Mouse (Mus musculus): ENCODE results near the gene Ropn1l.

The Ropn1l gene

DNA sequence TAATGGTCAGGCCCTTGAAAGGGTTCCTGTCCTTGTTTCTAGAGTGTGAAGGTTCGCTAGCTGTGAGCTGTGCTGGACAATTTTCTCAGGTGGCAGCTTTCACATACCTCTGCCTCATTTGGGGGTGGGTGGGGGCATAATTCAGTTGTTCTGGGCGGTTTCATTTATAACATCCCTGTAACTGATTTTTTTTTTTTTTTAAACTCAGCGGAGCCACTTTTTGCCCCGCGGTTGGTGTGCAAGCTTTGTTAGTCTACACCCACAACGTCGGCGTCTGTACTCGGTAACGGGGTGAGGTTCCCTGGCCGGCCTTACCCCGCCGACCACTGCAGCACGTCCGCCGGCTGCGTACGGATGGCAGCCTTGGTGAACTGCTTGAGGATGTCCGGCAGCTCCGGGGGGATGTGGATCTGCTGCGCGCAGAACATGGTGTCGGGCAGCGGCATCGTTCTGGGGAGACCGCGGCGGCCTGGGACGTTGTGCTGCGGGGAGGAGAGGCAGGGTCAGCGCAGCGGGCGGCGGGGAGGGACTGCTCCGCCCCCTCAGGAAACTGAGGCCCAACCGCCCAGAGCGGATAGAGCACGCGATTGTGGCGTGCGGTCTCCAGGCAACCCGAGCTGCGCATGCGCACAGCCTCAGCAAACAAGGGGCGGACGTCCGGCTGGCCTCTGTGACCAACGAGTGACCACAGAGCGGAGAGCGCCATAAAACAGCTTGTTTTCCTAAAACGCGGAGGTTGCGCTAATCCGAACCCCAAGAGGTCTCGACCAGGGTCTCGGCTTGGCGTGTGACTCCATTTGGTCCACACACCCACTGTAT lies at the start of gene Ropn1l:
Gene Ropn1l, minus strand, starts transcription at position 640 of the 819 bp plus-strand sequence.
- DNase-seq, result peak; percentile 57 to 63

DNA sequence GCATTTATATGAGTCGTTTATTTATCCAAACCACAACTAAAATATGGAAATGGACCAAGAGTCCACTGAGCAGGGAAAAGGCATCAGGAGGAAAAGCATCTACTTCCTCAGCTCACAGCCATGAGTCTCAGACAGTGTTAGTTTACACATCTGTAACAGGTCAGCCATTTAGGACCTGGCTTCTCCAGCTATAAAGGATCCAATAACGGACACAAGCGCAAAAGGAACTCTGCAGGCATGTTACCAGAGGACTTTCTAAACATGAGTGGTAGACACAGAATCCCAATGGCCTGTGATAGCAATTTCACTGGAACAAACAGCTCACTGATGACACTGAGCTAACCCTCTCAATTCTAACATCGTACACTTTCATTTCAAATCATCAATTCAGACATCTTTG lies 49.5 kb upstream of the Ropn1l start:
- no peak for DNase-seq

DNA sequence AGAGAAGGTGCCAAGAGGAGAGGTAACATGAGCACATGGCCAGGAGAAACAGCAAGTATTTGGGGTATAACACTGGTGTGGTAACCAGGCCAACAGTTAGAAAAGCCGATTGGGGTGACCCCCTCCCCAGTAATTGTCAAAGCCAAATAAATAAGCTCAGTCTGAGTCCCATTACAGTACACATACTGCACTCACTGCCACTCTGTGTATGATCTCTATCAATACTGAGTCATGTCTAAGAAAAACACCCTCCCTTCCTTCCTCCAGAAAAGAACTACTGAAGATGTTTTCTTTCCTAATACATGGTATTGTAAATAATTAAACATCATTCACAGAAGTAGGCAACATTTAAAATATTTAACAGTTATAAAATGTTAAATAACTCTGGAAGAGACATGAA lies 48.8 kb upstream of the Ropn1l start:
- DNase-seq, result no peak

DNA sequence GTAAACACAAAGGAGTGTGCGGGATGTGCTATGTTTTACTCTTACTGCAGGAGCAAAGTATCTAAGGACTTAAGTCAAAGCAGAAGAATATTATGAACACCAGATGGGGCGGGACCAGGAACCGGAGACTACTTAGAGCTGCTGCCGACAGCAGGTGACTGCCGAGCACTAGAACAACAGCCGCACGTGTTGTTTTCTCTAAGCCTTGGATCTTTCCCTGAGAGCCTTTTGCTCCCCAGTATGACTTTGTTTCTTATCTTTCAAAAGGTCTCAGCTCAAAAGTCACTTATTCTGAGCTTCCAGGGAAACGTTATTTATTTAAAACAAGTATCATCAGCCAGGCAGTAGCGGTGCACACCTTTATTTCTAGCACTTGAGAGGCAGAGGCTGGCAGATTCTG lies 41.3 kb upstream of the Ropn1l start:
- no peak for DNase-seq

DNA sequence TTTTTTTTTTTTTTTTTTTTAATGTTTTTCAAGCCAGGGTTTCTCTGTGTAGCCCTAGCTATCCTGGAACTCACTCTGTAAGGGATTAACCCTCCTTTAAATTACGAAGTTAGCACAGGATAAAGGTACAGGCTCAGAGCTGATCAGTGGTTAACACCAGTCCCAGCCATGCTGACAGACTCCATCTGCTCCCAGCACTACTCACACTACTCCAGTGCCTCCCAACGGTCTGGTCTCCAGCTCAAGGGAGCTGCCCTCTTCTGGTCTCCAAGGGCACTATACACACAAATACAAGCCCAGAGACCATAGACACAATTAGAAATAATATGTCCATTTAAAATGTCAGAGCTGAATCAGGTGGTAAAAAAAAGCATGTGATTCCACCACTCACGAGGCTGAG lies 40.8 kb upstream of the Ropn1l start:
- DNase-seq, result no peak

DNA sequence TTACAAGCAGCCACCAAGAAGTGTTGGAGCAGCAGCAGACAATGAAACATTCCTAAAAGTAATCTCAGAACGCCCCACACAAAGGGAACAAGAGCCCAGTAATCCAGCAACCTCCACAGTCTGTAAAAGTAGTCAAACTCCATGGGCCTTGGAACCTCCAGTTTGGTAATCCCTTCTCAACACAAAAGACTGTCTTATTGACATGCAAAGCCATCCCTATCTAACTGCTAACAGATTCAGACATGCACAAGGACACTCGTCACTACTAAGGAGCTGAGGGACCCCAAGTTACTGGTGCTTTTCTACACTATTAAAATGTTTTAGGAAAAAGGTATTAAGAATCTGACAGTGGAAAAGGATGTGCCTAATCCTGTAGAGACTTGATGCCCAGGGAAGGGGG lies 33.9 kb upstream of the Ropn1l start:
- DNase-seq, result no peak

DNA sequence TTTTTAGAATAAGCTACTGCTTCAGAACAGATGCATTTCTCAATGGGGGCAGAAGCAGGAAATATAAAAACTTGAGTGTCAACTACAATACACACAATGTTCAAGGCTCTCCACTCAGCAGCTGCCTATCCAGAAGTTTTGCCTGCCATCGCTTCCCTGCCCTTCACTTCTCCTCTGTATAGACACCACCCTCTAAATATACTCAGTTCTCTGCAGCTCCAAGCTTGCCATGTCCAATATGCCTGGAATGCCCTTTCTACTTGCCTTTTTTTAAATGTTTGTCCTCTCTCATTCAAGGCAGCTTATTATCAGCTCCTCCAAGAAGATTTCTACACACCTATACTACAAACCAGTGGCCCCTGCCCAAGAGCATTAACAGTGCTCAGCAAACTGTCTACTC lies 23.1 kb upstream of the Ropn1l start:
- DNase-seq, result no peak

DNA sequence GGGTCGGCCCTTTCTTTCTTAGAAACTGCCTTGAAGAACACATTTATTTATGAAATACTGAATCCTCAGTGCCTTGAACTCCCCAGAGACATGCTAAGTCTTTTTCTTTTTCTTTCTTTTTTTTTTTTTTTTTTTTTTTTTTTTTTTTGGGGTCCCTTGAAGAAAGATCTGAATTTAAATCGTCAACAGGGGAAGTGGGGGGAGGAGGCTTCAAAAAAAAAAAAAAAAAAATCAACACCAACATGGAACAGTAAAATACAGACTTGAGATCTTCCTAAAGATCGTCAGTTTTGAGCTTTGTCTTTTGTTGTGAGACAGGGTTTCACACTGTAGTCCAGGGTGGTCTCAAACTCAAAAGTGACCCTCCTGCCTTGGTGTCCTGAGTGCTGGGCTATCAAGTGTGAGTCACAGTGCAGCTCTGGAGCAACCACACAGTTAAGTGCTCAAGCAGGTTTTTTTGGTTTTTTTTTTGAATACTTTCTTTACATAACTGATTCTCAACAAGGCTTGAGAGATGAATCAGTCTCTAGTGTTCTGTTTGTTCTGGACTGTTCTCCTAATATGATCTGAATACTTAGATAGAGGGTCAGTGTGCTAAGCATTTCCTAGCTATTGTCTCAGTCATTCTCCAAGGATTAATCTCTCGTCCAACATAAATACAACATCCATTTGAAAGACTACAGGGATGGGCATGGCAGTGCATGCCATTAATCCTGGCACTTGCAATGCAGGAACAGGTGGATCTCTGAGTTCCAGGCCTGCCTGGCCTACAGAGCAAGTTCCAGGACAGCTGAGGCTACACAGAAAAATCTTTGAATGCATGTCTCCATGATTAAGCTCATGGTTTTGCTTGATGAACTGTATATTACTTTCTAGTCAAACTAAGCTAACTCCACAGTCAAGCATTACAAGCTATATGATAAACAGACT lies 19.4 kb upstream of the Ropn1l start:
- no peak for DNase-seq

DNA sequence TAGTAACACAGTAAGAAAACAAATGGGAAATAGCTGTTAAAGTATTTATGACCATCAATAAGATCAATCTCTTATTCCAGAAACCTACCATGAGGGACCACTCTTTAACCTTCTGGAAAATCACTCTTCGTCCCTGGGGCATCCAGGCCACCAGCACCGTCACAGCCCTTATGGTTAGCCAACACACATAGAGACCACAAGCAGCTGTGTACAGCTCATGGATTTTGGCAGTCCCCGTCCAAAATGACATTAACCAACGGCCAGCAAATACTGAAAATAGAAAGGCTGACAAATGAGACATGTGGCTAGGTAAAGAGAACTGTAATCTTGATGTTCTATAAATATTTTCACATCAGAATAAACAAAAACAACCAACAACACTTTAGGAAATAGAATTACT lies 18.0 kb upstream of the Ropn1l start:
- DNase-seq, result no peak

DNA sequence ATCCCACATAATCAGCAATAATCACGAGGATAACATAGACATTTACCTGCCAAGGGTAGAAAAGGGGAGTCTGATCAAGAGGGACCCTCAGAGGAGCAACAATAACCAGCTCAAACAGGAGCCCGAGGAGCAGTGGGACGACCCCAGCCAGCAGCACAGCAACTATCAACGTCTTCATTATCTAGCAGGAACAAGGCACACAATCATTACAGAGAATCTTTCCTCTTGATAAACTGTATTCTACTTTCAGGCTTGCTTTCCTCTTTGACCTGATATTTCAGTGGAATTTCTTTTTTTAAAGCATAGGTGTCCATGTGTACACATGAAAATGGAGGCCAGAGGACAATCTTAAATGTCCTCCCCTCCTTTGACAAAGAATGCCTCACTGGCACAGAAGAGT lies 16.0 kb upstream of the Ropn1l start:
- no peak for DNase-seq

DNA sequence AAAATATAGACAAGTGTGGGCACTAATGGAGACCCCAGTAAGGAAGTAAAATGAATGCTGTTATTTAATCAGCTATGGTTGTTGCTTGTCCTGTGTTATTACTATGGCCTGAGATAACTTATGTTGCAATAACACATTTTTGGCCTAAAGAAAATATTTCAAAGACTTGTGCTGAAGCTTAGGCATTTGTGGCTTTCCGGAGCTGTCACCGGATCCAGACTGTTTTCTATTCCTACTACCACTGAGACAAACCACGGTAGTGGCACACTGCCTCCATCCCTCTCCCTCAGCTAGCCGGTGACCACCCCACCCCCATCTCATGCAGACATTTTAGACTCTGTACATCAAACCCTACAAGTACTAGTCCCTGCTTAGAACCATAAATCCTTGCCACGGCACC lies 15.3 kb upstream of the Ropn1l start:
- no peak for DNase-seq

DNA sequence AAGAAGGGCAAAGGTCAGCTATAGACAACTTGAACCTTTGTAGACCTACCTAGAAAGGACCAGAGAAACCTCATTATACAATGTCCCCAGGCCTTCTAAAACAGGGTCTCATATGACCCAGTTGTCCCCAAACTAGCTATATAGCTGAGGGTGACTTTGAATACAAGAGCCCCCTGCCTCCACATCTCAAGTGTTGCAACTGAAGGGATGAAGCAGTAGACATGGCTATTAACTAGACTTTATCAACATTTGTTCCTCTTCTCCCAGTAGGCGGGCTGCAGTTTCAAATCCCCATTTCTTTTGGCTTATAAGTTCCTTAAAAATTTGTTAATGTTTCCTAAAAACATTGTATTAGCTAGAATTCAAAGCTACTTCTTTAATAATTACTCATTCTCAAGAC lies 13.2 kb upstream of the Ropn1l start:
- no peak for DNase-seq

DNA sequence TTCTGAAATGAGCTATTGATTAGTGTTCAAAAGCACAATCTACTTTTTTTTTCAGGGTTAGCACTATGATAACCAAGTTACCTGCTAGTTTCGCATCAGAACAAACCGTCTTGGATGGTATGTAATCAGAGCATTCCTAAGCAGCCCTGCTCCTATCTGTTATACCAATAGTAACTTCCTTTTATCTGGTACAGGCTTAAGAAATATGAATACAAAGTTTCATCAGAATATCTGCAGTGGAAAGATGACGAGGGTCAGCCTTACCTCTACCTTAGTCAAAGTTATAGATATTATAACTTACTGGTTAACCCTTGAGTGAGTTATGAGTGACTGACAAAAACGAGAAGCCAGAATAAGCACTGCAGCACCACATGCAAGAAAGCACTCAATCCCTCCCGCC lies 12.8 kb upstream of the Ropn1l start:
- no peak for DNase-seq

DNA sequence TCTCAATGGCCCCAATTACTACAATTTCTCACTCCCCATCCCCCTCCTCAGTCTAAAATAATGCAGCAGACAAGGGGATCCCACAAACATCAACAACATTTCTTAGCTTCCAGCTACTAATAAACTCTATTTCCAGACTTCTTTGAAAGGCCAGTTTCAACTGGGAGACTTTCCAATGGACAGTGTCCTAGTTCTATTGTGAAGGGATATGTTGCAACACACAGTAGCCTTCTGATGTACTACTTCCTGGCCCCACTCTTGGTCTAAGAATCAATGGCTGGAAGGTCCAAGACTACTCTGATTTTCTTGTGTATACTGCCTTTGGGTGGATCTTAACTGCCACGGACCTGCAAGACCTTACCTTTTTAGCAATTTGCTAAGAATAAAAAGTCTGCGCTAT lies 12.3 kb upstream of the Ropn1l start:
- DNase-seq, result no peak

DNA sequence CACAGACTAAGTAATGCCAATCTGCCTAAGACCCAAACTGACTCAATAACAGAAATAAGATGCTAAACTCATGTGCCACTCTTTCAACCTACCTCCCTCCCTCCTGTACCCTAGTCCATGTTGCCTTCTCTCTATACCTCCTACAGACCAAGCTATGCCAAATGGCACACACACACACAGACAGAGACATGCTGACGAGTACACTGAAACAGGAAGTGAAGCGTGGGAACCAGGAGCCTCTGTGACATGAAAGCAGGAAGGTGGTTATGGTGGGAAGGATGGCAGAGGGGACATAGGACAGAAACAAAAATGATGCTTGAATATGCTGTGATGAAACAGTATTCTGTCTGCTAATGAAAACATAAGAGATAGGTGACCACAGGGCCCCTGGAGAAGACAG lies 7.0 kb upstream of the Ropn1l start:
- DNase-seq, result no peak

DNA sequence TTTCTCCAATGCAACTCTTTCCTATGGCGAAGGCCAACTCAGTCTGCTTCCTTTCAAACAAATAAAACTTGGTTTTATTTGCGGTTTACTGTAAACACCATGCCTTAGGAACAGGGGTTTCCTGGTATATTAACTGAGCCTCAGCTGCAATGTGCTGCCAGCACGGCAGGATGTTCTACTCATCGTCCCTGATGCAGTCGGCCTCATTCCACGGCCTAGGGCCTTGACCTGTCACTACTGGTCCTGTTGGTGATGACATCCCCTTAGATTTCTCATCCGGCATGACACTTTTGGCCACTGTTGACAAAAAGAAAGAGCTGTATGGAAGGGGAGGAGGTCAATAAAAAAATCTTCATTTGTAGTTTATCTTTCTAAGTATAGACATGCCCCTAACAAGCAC lies 4.5 kb upstream of the Ropn1l start:
- DNase-seq, result no peak

DNA sequence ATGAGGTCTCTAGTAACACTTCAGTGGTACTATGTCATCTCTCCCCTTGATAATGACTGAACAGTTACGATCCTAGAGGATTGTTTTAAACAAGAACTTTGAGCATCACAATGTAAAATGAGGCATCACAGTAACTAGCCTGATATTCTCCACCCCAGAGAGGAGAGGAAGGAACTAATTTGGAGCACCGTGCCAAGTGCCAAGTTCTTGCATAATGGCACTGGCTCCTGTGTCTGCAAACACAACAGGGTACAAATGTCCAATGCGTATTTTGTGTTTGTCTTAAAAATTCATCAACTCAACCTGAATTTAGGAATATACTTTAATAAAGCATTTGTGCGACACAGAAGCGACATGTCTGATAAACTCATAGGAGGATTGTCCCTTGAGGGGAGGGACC lies 2.8 kb upstream of the Ropn1l start:
- DNase-seq, result no peak

DNA sequence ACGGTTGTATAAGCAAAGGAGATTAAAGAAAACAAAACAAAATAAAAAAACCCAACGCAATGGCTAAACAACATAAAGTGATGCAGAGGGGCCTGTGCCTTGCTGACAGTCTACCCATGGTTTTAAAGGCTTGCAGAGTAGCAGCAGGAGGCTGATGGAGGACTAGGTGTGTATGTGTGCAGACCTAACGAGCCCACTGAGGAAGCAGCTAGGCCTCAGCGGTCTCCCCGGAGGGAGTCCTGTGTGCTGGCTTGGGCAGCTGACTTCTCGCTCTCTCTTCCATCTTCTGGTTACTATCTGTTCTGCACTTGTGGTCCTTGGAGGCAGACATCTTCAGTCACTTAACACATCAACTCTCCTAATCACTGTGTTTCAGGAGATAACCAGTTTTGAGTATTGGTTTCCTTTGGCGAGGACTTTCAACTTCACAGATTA lies 1.3 kb upstream of the Ropn1l start:
- DNase-seq, result no peak

DNA sequence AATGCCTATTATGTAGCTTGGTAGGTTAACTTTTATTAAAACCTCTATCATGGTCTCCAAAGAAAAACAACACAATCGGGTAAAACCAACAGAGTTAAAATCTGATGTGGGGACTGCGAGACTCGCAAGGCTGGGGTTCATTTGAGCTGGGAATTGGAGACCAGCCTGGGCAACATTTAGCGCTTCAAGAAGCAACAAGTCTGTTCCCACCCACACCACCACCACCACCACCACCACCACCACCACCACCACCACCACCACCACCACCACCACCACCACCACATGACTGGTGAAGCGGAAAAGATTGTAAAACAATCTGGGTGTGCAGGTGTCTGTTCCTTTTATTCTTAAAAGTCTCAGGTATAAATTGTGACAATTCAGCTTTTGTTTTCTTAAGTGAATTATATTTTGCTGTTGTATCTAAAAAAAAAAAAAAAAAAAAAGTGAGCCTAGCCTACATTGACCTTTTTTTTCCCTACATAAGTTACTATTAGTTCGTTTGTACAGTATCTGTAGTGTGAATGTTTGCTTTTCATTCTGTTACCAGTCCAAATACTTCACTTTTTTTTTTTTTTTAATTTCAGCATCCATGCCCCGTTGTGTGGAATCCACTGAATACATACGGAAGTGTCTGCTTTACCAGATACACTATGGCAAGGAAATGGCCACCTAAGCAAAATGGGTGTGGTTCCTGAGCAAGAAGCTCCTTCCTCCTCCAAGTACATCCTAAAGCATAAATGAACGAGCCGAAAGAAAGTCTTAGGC lies 741 bp upstream of the Ropn1l start:
- DNase-seq, result no peak

DNA sequence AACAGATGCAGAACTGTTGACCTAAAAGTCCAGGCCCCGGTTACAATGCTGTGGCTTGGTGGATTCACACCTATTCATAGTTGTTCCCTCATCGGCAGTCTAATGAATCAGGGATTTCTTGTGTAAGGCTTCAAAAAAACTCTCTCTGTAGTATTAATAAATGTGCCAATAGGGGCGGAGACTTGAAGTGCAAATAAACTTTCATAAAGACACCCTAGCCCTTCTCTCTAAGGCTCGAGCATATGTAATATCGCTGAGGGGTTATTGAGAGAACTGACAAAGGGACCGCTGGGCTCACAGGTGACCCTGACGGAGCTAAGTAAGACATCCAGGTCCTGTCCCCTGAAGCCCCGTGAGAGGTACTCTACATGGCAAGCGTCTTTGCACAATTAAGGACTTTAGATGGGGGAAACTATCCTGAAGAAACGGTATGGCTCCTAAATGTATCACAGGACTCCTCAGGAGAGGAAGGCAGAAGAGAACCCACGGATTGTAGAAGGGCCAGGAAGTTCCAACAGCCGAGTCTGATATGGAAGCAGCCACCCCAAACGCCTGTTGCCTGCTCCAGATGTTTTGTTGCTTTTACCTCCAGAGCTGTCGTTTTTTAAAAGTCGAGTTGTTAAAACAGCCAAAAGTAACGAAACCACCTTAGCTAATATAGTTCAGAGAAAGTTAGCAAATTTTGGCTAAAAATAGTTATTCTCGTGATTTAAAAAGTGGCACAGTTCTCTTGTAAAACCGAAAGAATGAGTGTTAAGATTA lies 1.0 kb downstream of the Ropn1l start:
- DNase-seq, result no peak

DNA sequence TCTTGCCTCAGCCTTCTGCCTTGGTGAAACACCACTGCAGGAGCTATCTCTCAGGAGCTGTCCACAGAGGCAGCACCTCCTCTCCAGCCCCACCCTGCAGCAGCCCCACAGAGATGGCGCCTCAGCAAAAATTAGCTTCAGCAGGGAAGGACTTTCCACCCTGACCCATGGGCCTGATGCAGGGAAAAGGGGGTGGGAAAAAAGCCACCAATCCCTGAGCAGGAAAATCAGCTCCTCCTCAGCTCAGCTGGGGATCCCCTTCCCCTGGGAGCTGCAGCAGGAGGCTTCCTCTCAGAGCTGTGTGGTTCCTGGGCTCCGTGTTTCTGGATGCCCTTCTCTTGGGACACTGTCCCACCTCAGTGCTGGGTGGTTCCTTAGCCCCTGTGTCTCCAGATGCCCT lies 3.8 kb downstream of the Ropn1l start:
- no peak for DNase-seq

DNA sequence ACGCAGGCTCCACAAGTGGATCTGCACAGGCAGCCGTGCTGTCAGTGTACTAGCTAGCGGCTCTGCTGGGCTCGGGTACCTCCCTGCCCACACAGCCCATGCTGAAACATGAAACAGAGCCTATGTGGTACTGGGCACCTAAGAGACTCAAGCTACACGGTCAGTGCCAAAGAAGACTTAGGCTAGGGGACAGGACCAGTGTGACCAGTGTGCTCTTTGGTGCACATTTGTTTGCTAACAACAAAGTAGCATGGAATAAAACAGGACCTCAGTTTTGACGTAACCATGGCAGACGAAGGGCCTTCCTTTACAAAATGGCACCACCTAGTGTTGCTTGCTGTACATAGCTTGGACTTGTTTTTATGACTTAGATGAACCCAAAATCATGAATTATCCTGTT lies 6.4 kb downstream of the Ropn1l start:
- peak; percentile 39 to 45 for DNase-seq

DNA sequence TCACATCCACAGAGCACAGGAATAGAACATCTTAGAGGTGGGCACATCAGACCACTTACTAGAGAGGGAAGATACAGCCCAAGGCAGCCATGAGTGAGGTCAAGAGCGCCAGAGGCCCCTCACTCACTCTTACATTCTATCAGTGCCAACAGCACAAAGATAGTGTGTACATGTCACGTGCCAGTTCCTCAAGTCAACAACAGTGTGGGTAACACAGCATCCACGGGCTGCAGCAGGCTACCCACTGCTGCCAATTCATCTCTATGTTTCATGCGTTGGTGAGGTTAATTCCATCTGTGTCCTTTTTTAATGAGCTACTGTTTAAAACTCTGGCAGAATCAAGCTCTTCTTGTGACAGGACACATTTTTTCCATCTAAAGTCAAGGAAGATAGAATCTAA lies 10.8 kb downstream of the Ropn1l start:
- no peak for DNase-seq

Data from B cell, adult 2 months (primary cell).